Mouse (Mus musculus): ENCODE results near the gene Med9. TPM values are rescaled to one million over a fixed set of nuclear protein-coding genes. Genes with fewer than 3 reads are reported as not detected.
"Not testable (repeated sequence)": the region's sequence is repeated elsewhere in the genome, so short reads cannot be mapped to it uniquely, and the experiment has no call there.

The Med9 gene
- polyA plus RNA-seq, 1 experiment from 2014 or later: 51.8 TPM

- Histone ChIP-seq H3K9me3 (no peaks in the 10 kb centered on the region), H3K36me3 (no peaks in the 10 kb centered on the region), H3K27ac (peak overlapping the region; percentile 32; the same call in 1 of the 2 replicates), H3K4me3 (0 out of 2 replicates have a peak overlapping the region, but pooled peaks have one; percentile 19), H3K4me1 (peaks cover 25% of the 10 kb centered on the region), H3K27me3 (ENCODE audit: insufficient read depth, poor library complexity, severe bottlenecking) (0 out of 2 replicates have a peak, but pooled peaks cover 3% of the 10 kb centered on the region)
- 14% methylated on average over 7 of the region's 7 CpGs for WGBS
- no peak for DNase-seq (ENCODE audit: low spot score)
These were observed 26.7 kb upstream of the Med9 start for GRCm38 (mm10) chr11:59921265-59921664.

DNA sequence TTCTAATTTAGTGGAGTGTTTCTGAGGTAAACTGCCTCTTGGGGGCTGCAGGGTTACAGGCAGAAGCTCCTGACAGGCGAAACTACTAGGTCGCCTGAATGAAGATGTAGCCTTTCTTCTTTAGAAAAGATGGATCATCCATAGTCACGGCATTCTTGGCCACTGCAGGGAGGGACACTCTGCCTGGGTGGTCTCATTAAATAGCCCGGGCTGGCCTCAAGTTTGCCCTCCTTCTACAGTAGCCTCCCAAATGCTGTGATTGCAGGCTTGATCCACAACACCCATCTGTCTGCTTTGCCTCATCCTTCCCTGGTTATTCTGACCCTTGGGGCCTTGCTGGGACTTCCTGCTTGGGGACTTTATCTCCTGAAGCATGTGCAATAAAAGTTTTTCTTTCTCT lies 18.0 kb upstream of the Med9 start:
- H3K4me1 ChIP-seq: peaks cover 16% of the 10 kb centered on the region
- no peaks in the 10 kb centered on the region for H3K9me3 ChIP-seq
- no peak for DNase-seq (ENCODE audit: low spot score)
- H3K4me3 ChIP-seq: no peak overlapping the region
- H3K27ac ChIP-seq: no peak overlapping the region
- peaks cover 11% of the 10 kb centered on the region; the same call in 1 of the 2 replicates for H3K27me3 ChIP-seq (ENCODE audit: insufficient read depth, poor library complexity, severe bottlenecking)
- H3K36me3 ChIP-seq: no peaks in the 10 kb centered on the region
- WGBS: 62% methylated on average over 4 of the region's 4 CpGs

GRCm38 (mm10) chr11:59932560-59933337 lies 15.3 kb upstream of the Med9 start:
- DNase-seq (ENCODE audit: low spot score): no peak
- 70% methylated on average over 9 of the region's 9 CpGs for WGBS
- Histone ChIP-seq H3K36me3 (no peaks in the 10 kb centered on the region), H3K9me3 (no peaks in the 10 kb centered on the region), H3K4me3 (no peak overlapping the region), H3K27me3 (ENCODE audit: insufficient read depth, poor library complexity, severe bottlenecking) (peaks cover 16% of the 10 kb centered on the region; the same call in 1 of the 2 replicates), H3K4me1 (peaks cover 19% of the 10 kb centered on the region), H3K27ac (peak overlapping the region; percentile 25)

- H3K36me3 ChIP-seq: no peaks in the 10 kb centered on the region
- peak overlapping the region; percentile 50; the same call in 1 of the 2 replicates for H3K27ac ChIP-seq
- WGBS: 41% methylated on average over 12 of the region's 12 CpGs
- DNase-seq (ENCODE audit: low spot score): no peak
- H3K9me3 ChIP-seq: no peaks in the 10 kb centered on the region
- no peak overlapping the region for H3K4me3 ChIP-seq
- peaks cover 23% of the 10 kb centered on the region for H3K4me1 ChIP-seq
- peaks cover 9% of the 10 kb centered on the region; the same call in 1 of the 2 replicates for H3K27me3 ChIP-seq (ENCODE audit: insufficient read depth, poor library complexity, severe bottlenecking)
These were observed 14.1 kb upstream of the Med9 start for GRCm38 (mm10) chr11:59933943-59934342.

GRCm38 (mm10) chr11:59937023-59937422 lies 11.0 kb upstream of the Med9 start:
- no peaks in the 10 kb centered on the region for H3K9me3 ChIP-seq
- H3K4me1 ChIP-seq: peaks cover 34% of the 10 kb centered on the region
- no peak for DNase-seq (ENCODE audit: low spot score)
- H3K27ac ChIP-seq: no peak overlapping the region
- no peaks in the 10 kb centered on the region for H3K36me3 ChIP-seq
- H3K27me3 ChIP-seq (ENCODE audit: insufficient read depth, poor library complexity, severe bottlenecking): peaks cover 6% of the 10 kb centered on the region; the same call in 1 of the 2 replicates
- H3K4me3 ChIP-seq: no peak overlapping the region
- WGBS: 82% methylated on average over 3 of the region's 3 CpGs

DNA sequence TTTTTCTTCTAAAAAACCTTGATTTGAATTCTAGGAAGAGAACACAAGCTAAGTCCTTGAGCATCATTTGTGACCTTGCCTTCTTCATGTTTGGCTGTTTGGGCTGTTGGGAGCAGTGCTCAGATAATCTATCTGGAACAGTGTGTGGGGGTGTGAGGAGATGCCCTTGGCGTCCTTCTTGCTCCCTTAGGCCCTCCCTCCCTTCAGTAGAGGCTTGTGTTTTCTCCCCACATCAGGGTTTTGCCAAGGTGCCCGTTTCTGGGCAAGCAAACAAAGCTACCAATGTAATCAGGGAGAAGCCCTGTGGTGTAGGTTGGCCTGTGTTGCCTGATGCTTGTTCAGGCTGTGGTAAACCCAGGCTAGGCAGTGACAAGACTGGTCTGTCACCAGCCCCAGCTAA lies 10.4 kb upstream of the Med9 start:
- peaks cover 6% of the 10 kb centered on the region for H3K27me3 ChIP-seq (ENCODE audit: insufficient read depth, poor library complexity, severe bottlenecking)
- H3K27ac ChIP-seq: peak overlapping the region; percentile 31; the same call in 1 of the 2 replicates
- no peak overlapping the region for H3K4me3 ChIP-seq
- peaks cover 30% of the 10 kb centered on the region for H3K4me1 ChIP-seq
- 32% methylated on average over 2 of the region's 2 CpGs for WGBS
- no peaks in the 10 kb centered on the region for H3K36me3 ChIP-seq
- H3K9me3 ChIP-seq: no peaks in the 10 kb centered on the region
- no peak for DNase-seq (ENCODE audit: low spot score)

GRCm38 (mm10) chr11:59939821-59940220 lies 8.2 kb upstream of the Med9 start:
- H3K36me3 ChIP-seq: no peaks in the 10 kb centered on the region
- WGBS: 81% methylated on average over 1 of the region's 1 CpGs
- H3K27ac ChIP-seq: no peak overlapping the region
- peaks cover 22% of the 10 kb centered on the region; the same call in 1 of the 2 replicates for H3K4me1 ChIP-seq
- no peak overlapping the region for H3K4me3 ChIP-seq
- no peak for DNase-seq (ENCODE audit: low spot score)
- H3K27me3 ChIP-seq (ENCODE audit: insufficient read depth, poor library complexity, severe bottlenecking): peaks cover 6% of the 10 kb centered on the region
- no peaks in the 10 kb centered on the region for H3K9me3 ChIP-seq

- Histone ChIP-seq H3K36me3 (no peaks in the 10 kb centered on the region), H3K9me3 (no peaks in the 10 kb centered on the region), H3K27ac (no peak overlapping the region), H3K4me1 (peaks cover 22% of the 10 kb centered on the region; the same call in 1 of the 2 replicates), H3K27me3 (ENCODE audit: insufficient read depth, poor library complexity, severe bottlenecking) (no peaks in the 10 kb centered on the region; the same call in 1 of the 2 replicates), H3K4me3 (no peak overlapping the region)
- 24% methylated on average over 3 of the region's 3 CpGs for WGBS
- DNase-seq (ENCODE audit: low spot score): no peak
These were observed 7.4 kb upstream of the Med9 start for GRCm38 (mm10) chr11:59940645-59941044.

GRCm38 (mm10) chr11:59941391-59941790 lies 6.6 kb upstream of the Med9 start:
- DNase-seq (ENCODE audit: low spot score): no peak
- peaks cover 22% of the 10 kb centered on the region; the same call in 1 of the 2 replicates for H3K4me1 ChIP-seq
- H3K27ac ChIP-seq: no peak overlapping the region
- no peaks in the 10 kb centered on the region; the same call in 1 of the 2 replicates for H3K27me3 ChIP-seq (ENCODE audit: insufficient read depth, poor library complexity, severe bottlenecking)
- WGBS: 24% methylated on average over 3 of the region's 3 CpGs
- H3K4me3 ChIP-seq: no peak overlapping the region
- no peaks in the 10 kb centered on the region for H3K36me3 ChIP-seq
- no peaks in the 10 kb centered on the region for H3K9me3 ChIP-seq

GRCm38 (mm10) chr11:59944855-59945254 lies 3.2 kb upstream of the Med9 start:
- not testable (repeated sequence) for H3K27ac ChIP-seq; H3K4me3 ChIP-seq; H3K27me3 ChIP-seq (ENCODE audit: insufficient read depth, poor library complexity, severe bottlenecking); H3K9me3 ChIP-seq; DNase-seq (ENCODE audit: low spot score); H3K36me3 ChIP-seq
- 86% methylated on average over 10 of the region's 10 CpGs for WGBS
- peaks cover 32% of the 10 kb centered on the region; the same call in 1 of the 2 replicates for H3K4me1 ChIP-seq

GRCm38 (mm10) chr11:59948401-59948767 lies 378 bp downstream of the Med9 start:
- DNase-seq (ENCODE audit: low spot score): no peak
- Histone ChIP-seq H3K36me3 (peaks cover 8% of the 10 kb centered on the region; the same call in 1 of the 2 replicates), H3K27me3 (ENCODE audit: insufficient read depth, poor library complexity, severe bottlenecking) (no peaks in the 10 kb centered on the region), H3K9me3 (no peaks in the 10 kb centered on the region), H3K4me1 (peaks cover 23% of the 10 kb centered on the region; the same call in 1 of the 2 replicates), H3K27ac (peak overlapping the region; percentile 98), H3K4me3 (peak overlapping the region; percentile 95)
- 2% methylated on average over 16 of the region's 16 CpGs for WGBS

DNA sequence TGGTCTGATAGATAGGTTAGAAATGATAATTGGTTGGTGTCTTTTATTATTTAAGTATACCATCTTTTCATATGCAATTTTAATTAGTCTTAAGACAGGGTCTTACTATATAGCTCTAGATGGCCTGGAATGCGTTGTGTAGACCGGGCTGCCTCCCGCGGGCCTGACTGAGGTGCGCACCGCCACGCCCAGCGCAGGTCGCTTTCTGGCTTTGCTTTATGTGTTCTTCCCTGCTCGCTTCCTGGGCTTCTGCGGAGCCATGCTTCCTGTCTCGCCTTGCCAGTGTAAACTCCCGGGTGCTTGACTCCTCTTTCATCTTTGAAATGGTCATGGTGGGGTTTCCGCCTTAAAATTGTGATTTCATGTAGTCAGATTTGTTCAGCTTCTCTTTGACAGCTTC lies 4.9 kb downstream of the Med9 start:
- no peak overlapping the region for H3K27ac ChIP-seq
- H3K9me3 ChIP-seq: no peaks in the 10 kb centered on the region
- H3K36me3 ChIP-seq: peaks cover 21% of the 10 kb centered on the region; the same call in 1 of the 2 replicates
- no peak overlapping the region for H3K4me3 ChIP-seq
- WGBS: 87% methylated on average over 14 of the region's 14 CpGs
- H3K27me3 ChIP-seq (ENCODE audit: insufficient read depth, poor library complexity, severe bottlenecking): no peaks in the 10 kb centered on the region
- no peak for DNase-seq (ENCODE audit: low spot score)
- peaks cover 25% of the 10 kb centered on the region; the same call in 1 of the 2 replicates for H3K4me1 ChIP-seq

DNA sequence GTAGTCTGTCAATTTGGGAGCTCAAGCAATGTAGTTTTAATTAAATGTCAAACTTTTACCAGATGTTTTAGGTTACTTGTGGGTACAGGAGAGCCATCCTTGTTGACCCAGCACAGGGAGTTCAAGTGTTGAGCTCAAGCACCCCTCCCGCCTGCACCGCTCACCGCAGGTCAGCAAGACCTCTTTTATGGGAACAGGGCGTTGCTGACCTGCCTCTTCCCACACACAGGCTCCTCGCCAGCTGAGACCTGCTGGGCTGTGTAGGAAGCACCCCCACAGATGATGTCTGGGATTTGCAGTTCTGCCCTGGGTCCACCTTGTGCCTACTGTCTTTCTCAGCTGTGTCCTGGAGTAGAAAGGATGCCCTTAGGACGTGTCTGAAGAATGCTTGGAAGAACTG lies 8.7 kb downstream of the Med9 start:
- no peak for DNase-seq (ENCODE audit: low spot score)
- Histone ChIP-seq H3K27me3 (ENCODE audit: insufficient read depth, poor library complexity, severe bottlenecking) (no peaks in the 10 kb centered on the region), H3K36me3 (peaks cover 27% of the 10 kb centered on the region), H3K9me3 (no peaks in the 10 kb centered on the region), H3K4me1 (peaks cover 45% of the 10 kb centered on the region), H3K27ac (no peak overlapping the region), H3K4me3 (no peak overlapping the region)
- 88% methylated on average over 6 of the region's 6 CpGs for WGBS

All from heart, embryonic 10.5 days (tissue).